Mouse (Mus musculus) thymus, adult 2 months (tissue): ENCODE results near the gene Chst5.

Experiments
- CTCF ChIP-seq: fragments of 200-500 bp; IDR thresholded peaks from 2 replicates; pipeline ENCODE4 v1.5.1; 2012; ENCODE audit warnings: mild to moderate bottlenecking, control low read depth, low read length, moderate library complexity, borderline replicate concordance; ENCODE audit not compliant: control insufficient read depth, poor library complexity, insufficient read depth; ENCODE audit errors: extremely low read depth
- POLR2A ChIP-seq: fragments of 200-500 bp; IDR thresholded peaks from 2 replicates; pipeline ENCODE4 v1.6.1; 2012; ENCODE audit warnings: mild to moderate bottlenecking, low read length, control low read depth, moderate library complexity; ENCODE audit not compliant: control insufficient read depth, poor library complexity, insufficient read depth; ENCODE audit errors: extremely low read depth

DNA sequence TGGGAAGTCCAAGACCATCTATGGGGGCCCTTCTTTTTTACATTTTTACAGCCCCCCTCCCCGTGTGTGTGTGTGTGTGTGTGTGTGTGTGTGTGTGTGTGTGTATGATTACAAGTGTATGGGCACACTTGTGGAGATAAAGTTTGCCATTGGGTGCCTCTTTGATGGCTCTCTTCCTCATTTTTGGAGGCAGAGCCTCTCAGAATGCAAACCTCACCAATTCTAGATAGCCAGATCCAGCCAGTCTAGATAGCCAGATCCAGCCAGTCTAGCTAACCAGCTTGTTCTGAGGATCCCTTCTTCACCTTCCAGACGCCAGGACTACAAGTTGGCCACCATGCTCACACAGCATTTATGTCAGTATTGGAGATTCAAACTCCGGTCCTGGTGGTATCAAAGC lies 39.0 kb downstream of the Chst5 start:
- TF ChIP-seq CTCF (no peak), POLR2A (no peak)
